Mouse (Mus musculus) cerebellum, postnatal 14 days (tissue): ENCODE results near the gene Gm1123.

Experiments used
- DNase-seq, 2 experiments: peaks; one replicate each; pipeline ENCODE4 v3.0.0; 2021; ENCODE audit warnings: mixed read lengths in 2 of 2

Gene Gm1123

GRCm38 (mm10) chr9:98999881-99000339 lies 35.6 kb downstream of the Gm1123 start:
- peak; percentile 77 to 86 for DNase-seq

GRCm38 (mm10) chr9:98994103-98994502 lies 41.4 kb downstream of the Gm1123 start:
- no peak for DNase-seq

- DNase-seq, result no peak
Observed at GRCm38 (mm10) chr9:98987131-98987530, 48.4 kb downstream of the Gm1123 start.

- no peak for DNase-seq
Observed at GRCm38 (mm10) chr9:98986476-98987096, 48.9 kb downstream of the Gm1123 start.

- DNase-seq, result peak; percentile 100
Observed at GRCm38 (mm10) chr9:98985800-98986475, 49.6 kb downstream of the Gm1123 start, which contains the start of gene Faim. Gene Faim, plus strand, starts transcription at chr9:98986373.

- peak; percentile 95 to 96 for DNase-seq
Observed at GRCm38 (mm10) chr9:98979431-98980416, 55.8 kb downstream of the Gm1123 start.

- no peak for DNase-seq
Observed at GRCm38 (mm10) chr9:98976520-98976919, 59.0 kb downstream of the Gm1123 start.

GRCm38 (mm10) chr9:98976081-98976480 lies 59.4 kb downstream of the Gm1123 start:
- no peak for DNase-seq

GRCm38 (mm10) chr9:98974898-98975297 lies 60.6 kb downstream of the Gm1123 start:
- DNase-seq, result no peak

- no peak for DNase-seq
Observed at GRCm38 (mm10) chr9:98973561-98973960, 62.0 kb downstream of the Gm1123 start.

- no peak for DNase-seq
Observed at GRCm38 (mm10) chr9:98973101-98973521, 62.4 kb downstream of the Gm1123 start.

GRCm38 (mm10) chr9:98965084-98965483 lies 70.4 kb downstream of the Gm1123 start:
- DNase-seq, result peak; percentile 72 to 82

- DNase-seq, result no peak
Observed at GRCm38 (mm10) chr9:98963661-98964060, 71.9 kb downstream of the Gm1123 start.

- DNase-seq, result no peak
Observed at GRCm38 (mm10) chr9:98962478-98963142, 72.9 kb downstream of the Gm1123 start.

- no peak for DNase-seq
Observed at GRCm38 (mm10) chr9:98961591-98962477, 73.7 kb downstream of the Gm1123 start.

GRCm38 (mm10) chr9:98960348-98960747 lies 75.2 kb downstream of the Gm1123 start:
- no peak for DNase-seq

- no peak for DNase-seq
Observed at GRCm38 (mm10) chr9:98959851-98960250, 75.7 kb downstream of the Gm1123 start.

- peak in 1 of 2 experiments; percentile 27 for DNase-seq
Observed at GRCm38 (mm10) chr9:98958628-98959027, 76.9 kb downstream of the Gm1123 start.

- DNase-seq, result peak in 1 of 2 experiments; percentile 47
Observed at GRCm38 (mm10) chr9:98957751-98958351, 77.7 kb downstream of the Gm1123 start.
